Mouse (Mus musculus) limb, embryonic 12.5 days (tissue): ENCODE measurements around the gene Thsd4. TPM values are rescaled to one million over a fixed set of nuclear protein-coding genes. Genes with fewer than 3 reads are reported as not detected.
"Not testable (repeated sequence)": the region's sequence is repeated elsewhere in the genome, so short reads cannot be mapped to it uniquely, and the experiment has no call there.

Experiments used
- ATAC-seq: fragments of 200-750 bp; cut with Nextera tagmentation; 2 replicates; pipeline ENCODE4 v1.8.0; 2017; ENCODE audit warnings: low read depth, moderate TSS enrichment; ENCODE audit not compliant: insufficient number of reproducible peaks, insufficient read depth, low FRiP score, low TSS enrichment
- H3K27ac ChIP-seq: fragments of 300-500 bp; sonication (generic); 2 replicates; pipeline ENCODE4 v1.5.1; 2016; ENCODE audit warnings: mild to moderate bottlenecking, moderate library complexity
- H3K27me3 ChIP-seq: fragments of 300-500 bp; sonication (generic); 2 replicates; pipeline ENCODE4 v1.6.1; 2016; ENCODE audit warnings: mild to moderate bottlenecking, moderate library complexity
- H3K36me3 ChIP-seq: fragments of 300-500 bp; sonication (generic); 2 replicates; pipeline ENCODE4 v1.6.1; 2016; ENCODE audit warnings: mild to moderate bottlenecking, moderate library complexity
- H3K4me1 ChIP-seq: fragments of 300-500 bp; sonication (generic); replicated peaks from 2 replicates; pipeline ENCODE4 v1.6.1; 2016
- H3K4me2 ChIP-seq: fragments of 300-500 bp; sonication (generic); 2 replicates; pipeline ENCODE4 v1.6.1; 2016; ENCODE audit warnings: mild to moderate bottlenecking, moderate library complexity
- H3K4me3 ChIP-seq: fragments of 300-500 bp; sonication (generic); replicated peaks from 2 replicates; pipeline ENCODE4 v1.5.1; 2016; ENCODE audit warnings: mild to moderate bottlenecking
- H3K9ac ChIP-seq: fragments of 300-500 bp; sonication (generic); replicated peaks from 2 replicates; pipeline ENCODE4 v1.6.1; 2016; ENCODE audit warnings: mild to moderate bottlenecking, moderate library complexity
- H3K9me3 ChIP-seq: fragments of 300-500 bp; sonication (generic); 2 replicates; pipeline ENCODE4 v1.6.1; 2016; ENCODE audit warnings: mild to moderate bottlenecking, moderate library complexity
- WGBS: fragments of 180-500 bp; shearing (Covaris S2); methylation state at CpG from one replicate; pipeline ENCODE4 v1.1.7; 2016; 5-methylcytosine and 5-hydroxymethylcytosine counted together
- polyA plus RNA-seq: library from polyadenylated mRNA; unstranded; fragments of >200 nt; fragmentation: Nextera tagmentation; extraction: Ambion mirVana; gene quantifications from 2 replicates; pipeline ENCODE4 v1.2.1, GENCODE M21; 2016

Thsd4 gene
- polyA plus RNA-seq, 1 experiment from 2014 or later = 27.0 TPM

- 90% methylated on average over 5 of the region's 5 CpGs for WGBS
- peaks cover 34% of the 10 kb centered on the region for H3K4me1 ChIP-seq
- no peak overlapping the region for H3K27ac ChIP-seq
- H3K9ac ChIP-seq = no peak overlapping the region
- no peaks in the 10 kb centered on the region for H3K36me3 ChIP-seq
- peaks cover 5% of the 10 kb centered on the region; the same call in 1 of the 2 replicates for H3K27me3 ChIP-seq
- H3K4me3 ChIP-seq = no peak overlapping the region
- no peaks in the 10 kb centered on the region for H3K9me3 ChIP-seq
- ATAC-seq = no peak
- no peak overlapping the region for H3K4me2 ChIP-seq
Observed at GRCm38 (mm10) chr9:60280786-60281185, 241.1 kb downstream of the Thsd4 start.

DNA sequence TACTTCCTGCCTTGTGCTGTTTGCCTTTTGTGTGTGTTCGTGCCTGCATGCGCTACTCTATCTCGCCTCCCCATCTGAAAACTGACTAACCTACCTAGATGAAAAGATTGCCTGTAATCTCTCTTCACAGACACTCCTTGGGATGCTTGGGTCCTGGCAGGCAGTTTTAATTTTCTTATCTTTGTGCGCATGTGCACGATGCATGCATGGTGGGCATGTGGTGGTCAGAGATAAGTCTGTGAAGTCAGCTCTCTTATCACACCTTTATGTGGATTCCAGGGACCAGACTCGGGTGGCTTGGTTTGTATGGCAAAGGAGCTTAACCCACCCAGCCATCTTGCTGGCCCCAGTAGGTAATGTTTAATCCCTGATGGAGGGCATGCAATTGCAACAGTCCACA is 242.3 kb downstream of the Thsd4 start:
- peaks cover 5% of the 10 kb centered on the region; the same call in 1 of the 2 replicates for H3K27me3 ChIP-seq
- H3K4me3 ChIP-seq = no peak overlapping the region
- 77% methylated on average over 6 of the region's 6 CpGs for WGBS

GRCm38 (mm10) chr9:60276351-60276750 is 245.5 kb downstream of the Thsd4 start:
- 19% methylated on average over 5 of the region's 5 CpGs for WGBS
- Histone ChIP-seq H3K4me2 (no peak overlapping the region), H3K27me3 (peaks cover 5% of the 10 kb centered on the region; the same call in 1 of the 2 replicates), H3K9me3 (no peaks in the 10 kb centered on the region), H3K4me3 (no peak overlapping the region), H3K9ac (no peak overlapping the region), H3K4me1 (peaks cover 19% of the 10 kb centered on the region), H3K36me3 (no peaks in the 10 kb centered on the region), H3K27ac (no peak overlapping the region)
- ATAC-seq = no peak

More for the DNA sequence above, 242.3 kb downstream of the Thsd4 start:
- ATAC-seq = no peak
- Histone ChIP-seq H3K4me2 (no peak overlapping the region), H3K4me1 (peaks cover 30% of the 10 kb centered on the region), H3K9ac (no peak overlapping the region), H3K9me3 (no peaks in the 10 kb centered on the region), H3K27ac (no peak overlapping the region), H3K36me3 (no peaks in the 10 kb centered on the region)

DNA sequence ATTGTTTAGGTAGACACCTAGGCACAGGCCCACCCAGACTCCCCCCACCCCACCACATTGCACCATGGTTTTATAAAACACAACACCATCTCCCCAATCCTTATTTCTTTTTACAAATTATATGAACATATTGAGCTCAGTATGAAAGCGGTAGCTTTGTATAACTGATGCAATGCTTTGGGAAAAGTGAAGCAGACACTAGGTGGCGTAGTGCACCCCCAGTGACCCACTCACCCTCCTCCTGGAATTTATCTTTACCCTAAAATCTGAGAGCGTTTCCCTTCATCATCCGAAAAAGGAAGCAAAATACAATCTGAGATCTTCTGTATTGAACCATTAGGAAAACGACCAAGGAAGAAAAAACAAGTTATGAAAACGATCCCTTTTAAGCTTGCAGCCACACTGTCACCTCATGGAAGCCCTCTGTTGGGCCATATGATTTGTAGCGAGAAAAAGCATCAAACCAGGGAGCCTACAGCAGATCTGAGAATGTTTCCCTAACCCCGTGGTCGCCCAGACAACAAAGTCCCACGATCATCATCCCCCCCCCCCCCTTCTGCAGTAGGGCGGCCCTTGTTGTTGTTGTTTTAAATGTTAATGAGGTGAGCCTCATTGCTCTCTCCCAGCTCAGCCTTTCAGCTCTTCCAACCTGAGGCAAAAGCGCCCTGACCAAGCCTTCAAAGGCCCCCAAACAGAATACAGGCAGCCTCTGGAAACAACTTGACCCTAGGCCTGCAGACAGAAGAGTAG is 246.3 kb downstream of the Thsd4 start:
- WGBS = 20% methylated on average over 12 of the region's 12 CpGs
- peaks cover 5% of the 10 kb centered on the region; the same call in 1 of the 2 replicates for H3K27me3 ChIP-seq
- no peak overlapping the region for H3K9ac ChIP-seq
- no peak overlapping the region for H3K27ac ChIP-seq
- no peak for ATAC-seq
- no peaks in the 10 kb centered on the region for H3K36me3 ChIP-seq
- H3K9me3 ChIP-seq = no peaks in the 10 kb centered on the region
- H3K4me2 ChIP-seq = no peak overlapping the region; the same call in 1 of the 2 replicates
- no peak overlapping the region for H3K4me3 ChIP-seq
- peaks cover 12% of the 10 kb centered on the region for H3K4me1 ChIP-seq

- H3K27me3 ChIP-seq = peaks cover 5% of the 10 kb centered on the region; the same call in 1 of the 2 replicates
- no peaks in the 10 kb centered on the region for H3K9me3 ChIP-seq
- H3K36me3 ChIP-seq = no peaks in the 10 kb centered on the region
- no peak overlapping the region for H3K4me2 ChIP-seq
- peaks cover 12% of the 10 kb centered on the region for H3K4me1 ChIP-seq
- H3K4me3 ChIP-seq = no peak overlapping the region
- no peak for ATAC-seq
- WGBS = 82% methylated on average over 4 of the region's 4 CpGs
- H3K27ac ChIP-seq = no peak overlapping the region
- no peak overlapping the region for H3K9ac ChIP-seq
Observed at GRCm38 (mm10) chr9:60274503-60274902, 247.3 kb downstream of the Thsd4 start.

- peaks cover 12% of the 10 kb centered on the region for H3K4me1 ChIP-seq
- H3K4me3 ChIP-seq, H3K27ac ChIP-seq, H3K9me3 ChIP-seq, H3K9ac ChIP-seq, H3K36me3 ChIP-seq, H3K27me3 ChIP-seq, H3K4me2 ChIP-seq, ATAC-seq: not testable (repeated sequence)
- WGBS = 86% methylated on average over 8 of the region's 8 CpGs
Observed at GRCm38 (mm10) chr9:60272345-60272744, 249.5 kb downstream of the Thsd4 start.

DNA sequence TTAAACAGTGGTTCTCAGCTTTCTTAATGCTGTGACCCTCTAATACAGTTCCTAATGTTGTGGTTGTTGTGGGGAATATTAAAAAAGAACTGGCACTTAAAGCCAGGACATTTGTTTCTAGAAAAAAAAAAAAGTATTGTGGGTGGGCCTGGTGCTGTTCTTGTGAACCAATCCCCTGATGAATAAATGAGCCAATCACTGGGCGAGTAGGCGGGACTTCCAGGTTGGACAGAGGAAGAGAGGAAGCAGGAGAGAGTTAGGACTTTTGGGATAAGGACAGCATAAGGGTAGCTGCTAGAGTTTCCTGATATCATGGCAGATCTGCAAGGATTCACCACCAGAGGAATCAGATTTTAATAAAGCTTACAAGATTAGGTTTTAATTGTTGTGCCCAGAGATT is 249.9 kb downstream of the Thsd4 start:
- 80% methylated on average over 2 of the region's 2 CpGs for WGBS
- H3K36me3 ChIP-seq = no peaks in the 10 kb centered on the region

GRCm38 (mm10) chr9:60269807-60270206 is 252.0 kb downstream of the Thsd4 start:
- no peak overlapping the region for H3K27ac ChIP-seq
- no peak overlapping the region for H3K4me2 ChIP-seq
- no peaks in the 10 kb centered on the region for H3K9me3 ChIP-seq
- 78% methylated on average over 5 of the region's 5 CpGs for WGBS
- no peak for ATAC-seq
- no peaks in the 10 kb centered on the region for H3K27me3 ChIP-seq
- peaks cover 5% of the 10 kb centered on the region for H3K4me1 ChIP-seq
- no peak overlapping the region for H3K4me3 ChIP-seq
- no peaks in the 10 kb centered on the region for H3K36me3 ChIP-seq
- no peak overlapping the region for H3K9ac ChIP-seq

More for the DNA sequence above, 249.9 kb downstream of the Thsd4 start:
- Histone ChIP-seq H3K27ac (no peak overlapping the region), H3K9ac (no peak overlapping the region), H3K9me3 (no peaks in the 10 kb centered on the region), H3K4me2 (no peak overlapping the region), H3K4me1 (peaks cover 12% of the 10 kb centered on the region), H3K4me3 (no peak overlapping the region), H3K27me3 (no peaks in the 10 kb centered on the region)
- ATAC-seq = no peak

DNA sequence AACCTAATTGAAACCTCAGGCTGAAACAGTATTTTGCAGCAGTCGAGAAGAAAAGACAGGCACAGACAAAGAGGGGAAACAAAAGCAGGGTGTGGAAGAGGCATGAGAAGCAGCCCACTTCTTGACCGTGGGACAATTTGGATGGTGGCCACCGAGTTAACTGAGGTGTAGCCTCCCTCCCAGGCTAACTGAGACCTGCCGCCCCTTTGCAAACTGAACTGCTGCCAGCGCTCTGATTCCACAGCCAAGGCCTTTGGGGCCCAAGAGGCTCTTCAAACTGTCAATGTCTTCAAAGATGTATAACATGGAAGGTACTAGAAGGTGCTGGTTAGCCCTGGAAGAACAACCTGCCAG is 254.6 kb downstream of the Thsd4 start:
- H3K4me3 ChIP-seq = no peak overlapping the region
- no peak overlapping the region for H3K4me2 ChIP-seq
- no peak for ATAC-seq
- WGBS = 82% methylated on average over 5 of the region's 5 CpGs
- peaks cover 10% of the 10 kb centered on the region for H3K4me1 ChIP-seq
- no peaks in the 10 kb centered on the region for H3K9me3 ChIP-seq
- H3K36me3 ChIP-seq = no peaks in the 10 kb centered on the region
- no peaks in the 10 kb centered on the region for H3K27me3 ChIP-seq
- H3K27ac ChIP-seq = no peak overlapping the region
- no peak overlapping the region for H3K9ac ChIP-seq

GRCm38 (mm10) chr9:60266583-60267272 is 255.1 kb downstream of the Thsd4 start:
- Histone ChIP-seq H3K4me3 (no peak overlapping the region), H3K9me3 (no peaks in the 10 kb centered on the region), H3K27ac (no peak overlapping the region), H3K9ac (no peak overlapping the region), H3K4me1 (peaks cover 10% of the 10 kb centered on the region), H3K27me3 (no peaks in the 10 kb centered on the region), H3K4me2 (no peak overlapping the region), H3K36me3 (no peaks in the 10 kb centered on the region)
- no peak for ATAC-seq
- WGBS = 86% methylated on average over 15 of the region's 15 CpGs

DNA sequence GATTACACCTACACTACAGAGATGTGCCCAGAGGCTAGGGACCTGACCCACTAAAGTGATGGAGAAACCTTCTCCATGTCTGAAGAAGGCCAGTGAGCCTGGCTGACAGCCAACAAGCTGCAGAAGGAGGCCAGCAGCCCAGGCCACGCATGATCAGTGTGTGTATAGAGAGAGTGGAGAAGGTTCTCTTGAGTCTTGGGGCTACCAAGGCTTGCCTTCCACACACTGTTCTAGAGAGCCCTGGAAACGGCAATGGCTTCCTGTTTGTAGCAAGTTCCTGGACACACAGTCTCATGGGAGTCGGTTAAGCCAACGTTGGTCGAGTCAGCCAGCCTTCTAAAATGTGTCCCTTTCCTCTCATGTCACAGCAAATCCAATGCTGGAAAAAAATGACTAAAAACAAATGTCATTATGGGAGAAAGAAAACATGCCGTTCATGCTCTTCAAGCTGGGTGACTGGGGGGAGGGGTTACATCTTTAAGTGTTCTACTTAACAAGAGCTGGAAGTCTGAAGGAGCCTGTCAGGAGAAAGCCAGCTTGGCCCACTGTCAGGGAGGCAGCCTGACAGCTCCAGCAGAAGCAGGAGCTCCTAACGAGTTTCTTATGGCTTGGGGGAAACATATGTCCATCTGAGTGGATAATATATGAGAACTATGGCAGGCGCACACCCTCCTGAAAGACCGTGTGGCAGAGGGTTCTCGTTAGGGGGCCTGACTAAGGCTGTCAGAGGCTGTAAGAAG is 257.1 kb downstream of the Thsd4 start:
- Histone ChIP-seq H3K4me3 (no peak overlapping the region), H3K4me2 (no peak overlapping the region), H3K9ac (no peak overlapping the region), H3K9me3 (no peaks in the 10 kb centered on the region), H3K4me1 (peaks cover 10% of the 10 kb centered on the region), H3K27me3 (peaks cover 4% of the 10 kb centered on the region; the same call in 1 of the 2 replicates), H3K27ac (no peak overlapping the region), H3K36me3 (no peaks in the 10 kb centered on the region)
- 38% methylated on average over 10 of the region's 10 CpGs for WGBS
- no peak for ATAC-seq
